Mouse (Mus musculus): ENCODE results near the gene Shld1. TPM values are rescaled to one million over a fixed set of nuclear protein-coding genes. Genes with fewer than 3 reads are reported as not detected.

Gene Shld1
- total RNA-seq, 2 experiments from 2014 or later = 9.7 to 11.0 TPM

DNA sequence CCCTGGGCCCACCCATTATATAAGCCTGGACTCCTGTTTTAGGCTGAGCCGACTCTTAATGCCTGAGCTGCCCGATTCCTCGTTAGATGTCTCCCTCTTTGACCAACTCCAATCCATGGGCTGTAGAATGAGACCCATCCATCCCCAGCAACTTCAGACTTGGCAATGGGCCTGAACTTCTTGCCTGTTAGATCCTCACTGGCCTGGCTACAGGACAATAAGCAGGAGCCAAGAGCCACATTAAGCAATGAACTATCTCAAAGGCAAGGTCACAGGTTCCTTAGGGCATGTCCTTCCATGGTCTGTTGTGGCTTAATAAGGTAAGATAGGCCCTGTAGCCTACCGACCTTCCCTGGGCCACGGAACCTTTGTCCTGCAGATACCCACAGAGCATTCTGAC, 9.8 kb downstream of the Shld1 start:
- Histone ChIP-seq H3K4me3 (no peak overlapping the region), H3K27ac (peak overlapping the region; percentile 71; the same call in 1 of the 2 replicates)
- TF ChIP-seq CTCF (conservative IDR thresholded peaks at IDR 0.05) = no peak
- no peak for DNase-seq (ENCODE audit: low spot score in 2 of 2)

DNA sequence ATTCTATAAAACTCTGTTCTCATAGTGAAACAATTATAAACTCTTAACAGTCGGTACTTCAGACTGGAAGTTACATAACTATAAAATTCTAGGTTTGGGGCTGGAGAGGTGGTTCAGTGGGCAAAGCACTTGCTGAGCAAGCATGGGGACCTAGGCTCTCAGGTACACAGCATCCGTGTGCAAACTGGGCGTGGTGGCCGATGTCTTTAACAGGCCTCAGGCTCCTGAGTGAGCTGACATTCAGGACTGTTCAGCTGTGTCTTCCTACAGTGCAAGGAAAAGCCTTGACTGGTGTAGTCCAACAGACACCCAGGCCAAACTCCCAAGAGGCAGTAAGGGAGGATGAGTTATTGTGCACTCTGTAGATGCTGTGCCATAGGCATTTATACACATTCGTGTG, 10.5 kb downstream of the Shld1 start:
- no peak for TF ChIP-seq CTCF (conservative IDR thresholded peaks at IDR 0.05)
- Histone ChIP-seq H3K4me3 (no peak overlapping the region), H3K27ac (peak overlapping the region; percentile 46; the same call in 1 of the 2 replicates)
- DNase-seq (ENCODE audit: low spot score in 2 of 2) = no peak

DNA sequence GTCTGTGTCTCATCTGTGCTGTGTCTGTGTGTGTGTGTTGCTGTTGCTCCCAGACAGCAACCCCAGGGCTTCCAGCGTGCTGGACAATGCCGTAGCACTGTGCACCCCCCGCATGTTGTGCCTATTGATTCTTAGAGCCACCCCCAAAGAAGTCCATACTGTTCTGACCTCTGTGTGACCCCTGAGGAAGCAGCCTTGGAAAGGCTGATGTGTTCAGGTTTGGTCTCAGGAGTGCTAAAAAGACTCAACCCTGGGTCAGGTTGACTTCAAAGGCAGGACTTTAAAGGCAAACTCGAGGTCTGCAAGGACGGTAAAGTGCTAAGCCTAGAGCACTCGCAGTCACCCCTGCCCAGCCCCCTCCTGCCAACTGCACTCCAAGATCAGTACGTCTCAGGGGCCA, 11.0 kb downstream of the Shld1 start:
- no peak for DNase-seq (ENCODE audit: low spot score in 2 of 2)
- Histone ChIP-seq H3K27ac (peak overlapping the region; percentile 75), H3K4me3 (no peak overlapping the region)
- no peak for TF ChIP-seq CTCF (conservative IDR thresholded peaks at IDR 0.05)

DNA sequence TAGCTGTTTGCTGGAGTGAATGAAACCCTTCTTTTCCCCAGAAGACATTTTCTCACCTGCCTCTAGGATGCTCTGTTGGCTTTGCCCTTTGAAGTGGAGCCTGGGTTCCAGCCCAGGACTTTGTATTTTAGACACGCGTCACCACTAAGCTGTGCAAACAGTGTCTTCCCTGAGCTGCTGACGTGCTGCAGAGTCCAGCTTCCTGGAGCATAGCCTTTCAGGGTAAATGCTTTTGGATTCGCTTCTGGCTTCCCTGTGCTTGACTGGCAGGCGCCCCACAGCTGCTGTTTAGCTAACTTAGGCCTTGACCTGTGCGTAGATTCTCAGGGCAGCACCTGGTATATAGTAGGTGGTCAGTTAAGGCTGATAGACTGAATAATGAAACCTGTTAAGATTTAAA, 11.7 kb downstream of the Shld1 start:
- H3K27ac ChIP-seq = peak overlapping the region; percentile 79
- DNase-seq (ENCODE audit: low spot score in 2 of 2) = no peak
- no peak for TF ChIP-seq CTCF (conservative IDR thresholded peaks at IDR 0.05)
- H3K4me3 ChIP-seq = no peak overlapping the region

DNA sequence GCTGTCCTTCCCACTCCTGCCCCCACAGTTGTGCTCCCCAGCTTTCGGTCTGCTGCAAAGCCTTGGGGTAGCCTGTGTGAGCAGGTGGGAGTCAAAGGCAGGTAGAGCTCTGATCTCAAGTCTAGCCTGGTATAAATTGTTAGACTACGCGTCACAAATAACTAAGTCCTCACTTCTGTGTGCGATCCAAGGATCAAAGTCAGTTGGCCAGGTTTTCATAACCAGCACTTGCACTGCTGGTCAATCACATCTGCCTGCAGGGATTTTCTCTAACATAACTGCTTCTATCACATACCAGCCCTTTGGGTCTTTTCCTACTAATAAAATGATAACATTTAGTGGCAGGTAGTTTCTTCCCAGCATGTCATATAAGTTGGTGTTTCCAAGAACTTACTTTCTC, 14.2 kb downstream of the Shld1 start:
- no peak for DNase-seq (ENCODE audit: low spot score in 2 of 2)
- no peak for TF ChIP-seq CTCF (conservative IDR thresholded peaks at IDR 0.05)
- Histone ChIP-seq H3K4me3 (no peak overlapping the region), H3K27ac (peak overlapping the region; percentile 55)

DNA sequence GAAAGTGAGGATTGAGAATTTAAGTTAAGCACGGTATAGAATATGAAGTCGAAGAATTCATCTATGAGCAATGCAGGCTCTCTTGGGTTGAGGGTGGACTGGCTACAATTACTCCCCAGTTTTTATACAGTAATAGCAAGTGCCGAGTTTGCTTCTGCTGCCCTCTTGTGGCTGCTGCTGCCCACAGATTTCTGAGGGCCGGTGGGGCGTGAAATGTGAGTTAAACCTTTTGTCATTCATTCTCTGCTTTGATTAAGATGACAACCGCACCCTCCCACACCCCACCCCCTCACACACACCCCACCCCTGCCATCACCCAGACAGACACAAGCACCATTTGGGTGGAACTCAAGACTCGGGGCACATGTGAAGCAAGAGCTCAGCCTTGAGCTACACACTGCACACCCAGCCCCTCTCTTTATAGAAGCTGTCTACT, 14.7 kb downstream of the Shld1 start:
- peak; percentile 85 for TF ChIP-seq CTCF (conservative IDR thresholded peaks at IDR 0.05)
- H3K27ac ChIP-seq = peak overlapping the region; percentile 55; the same call in 1 of the 2 replicates
- DNase-seq (ENCODE audit: low spot score in 2 of 2) = peak in 1 of 2 experiments; percentile 78
- no peak overlapping the region for H3K4me3 ChIP-seq

DNA sequence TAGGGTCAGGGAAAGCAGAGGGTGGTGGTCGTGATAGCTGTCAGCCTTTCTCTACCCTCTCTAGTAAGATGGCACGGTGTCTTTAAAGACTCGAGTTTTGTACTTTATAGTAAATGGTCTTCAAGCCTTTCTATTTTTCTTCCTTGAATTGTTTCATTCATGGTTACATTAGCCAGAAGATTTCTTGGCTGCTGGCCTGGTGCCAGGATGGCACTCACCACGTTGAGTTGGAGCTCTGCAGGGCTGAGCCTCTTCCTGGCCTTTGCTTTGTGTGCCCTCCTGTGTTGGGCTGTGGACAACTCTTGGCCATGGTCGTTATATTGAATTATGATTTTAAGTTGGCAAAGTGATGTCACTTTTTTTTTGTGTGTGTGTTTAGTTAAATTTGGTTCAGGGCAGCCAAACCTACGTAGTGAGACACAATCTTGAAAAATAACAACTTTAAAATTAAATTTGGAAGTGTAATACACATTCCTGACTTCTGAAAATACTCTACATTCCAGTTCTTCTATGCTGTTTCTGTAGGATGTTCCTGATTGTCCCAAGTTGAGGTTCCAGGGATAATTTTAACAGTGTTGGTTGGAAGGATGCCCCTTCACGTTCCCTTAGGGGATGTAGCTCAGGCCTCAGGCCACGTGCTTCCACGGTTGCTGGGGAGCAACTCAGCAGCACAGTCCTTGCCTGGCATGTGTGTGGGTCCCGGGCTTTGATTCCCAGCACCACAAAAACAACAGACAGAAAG, 18.7 kb downstream of the Shld1 start:
- no peak for DNase-seq (ENCODE audit: low spot score in 2 of 2)
- Histone ChIP-seq H3K27ac (no peak overlapping the region), H3K4me3 (no peak overlapping the region)
- TF ChIP-seq CTCF (conservative IDR thresholded peaks at IDR 0.05) = no peak

DNA sequence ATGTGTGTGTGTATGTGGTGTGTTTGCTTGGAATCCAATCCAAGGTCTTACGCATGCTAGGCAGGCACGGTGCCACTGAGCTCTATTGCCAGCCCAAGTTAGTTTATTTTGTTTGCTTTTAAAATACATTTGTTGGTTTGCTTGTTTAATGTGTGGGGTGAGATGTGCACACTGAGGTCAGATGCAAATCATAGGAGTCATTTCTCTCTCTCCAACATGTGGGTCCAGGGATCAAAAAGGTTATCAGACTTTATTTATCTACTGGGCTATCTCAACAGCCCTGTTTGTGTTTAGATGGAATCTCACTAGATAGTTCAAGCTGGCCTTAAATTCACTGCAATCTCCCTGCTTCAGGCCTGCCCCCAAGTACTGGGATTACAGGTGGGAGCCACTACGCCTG, 19.6 kb downstream of the Shld1 start:
- no peak for TF ChIP-seq CTCF (conservative IDR thresholded peaks at IDR 0.05)
- no peak for DNase-seq (ENCODE audit: low spot score in 2 of 2)
- Histone ChIP-seq H3K27ac (no peak overlapping the region), H3K4me3 (no peak overlapping the region)

DNA sequence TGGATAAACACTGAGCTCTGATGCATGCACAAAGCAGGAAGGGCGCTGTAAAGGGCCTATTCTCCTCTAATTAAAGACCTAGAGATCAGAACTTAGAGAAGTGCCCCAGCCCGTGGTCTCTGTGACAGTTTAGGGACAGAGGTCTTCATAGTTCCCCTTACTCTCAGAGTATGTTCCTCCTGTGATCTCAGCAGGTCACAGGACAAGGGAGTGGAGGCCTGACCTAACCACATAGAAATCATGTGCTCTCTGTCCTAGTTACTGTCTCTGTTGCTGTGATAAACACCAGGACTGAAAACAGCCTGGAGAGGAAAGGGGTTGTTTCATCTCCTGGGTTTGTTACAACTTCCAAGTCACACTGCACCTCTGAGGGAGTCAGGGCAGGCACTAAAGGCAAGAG, 23.8 kb downstream of the Shld1 start:
- Histone ChIP-seq H3K4me3 (no peak overlapping the region), H3K27ac (no peak overlapping the region)
- no peak for TF ChIP-seq CTCF (conservative IDR thresholded peaks at IDR 0.05)
- no peak for DNase-seq (ENCODE audit: low spot score in 2 of 2)

DNA sequence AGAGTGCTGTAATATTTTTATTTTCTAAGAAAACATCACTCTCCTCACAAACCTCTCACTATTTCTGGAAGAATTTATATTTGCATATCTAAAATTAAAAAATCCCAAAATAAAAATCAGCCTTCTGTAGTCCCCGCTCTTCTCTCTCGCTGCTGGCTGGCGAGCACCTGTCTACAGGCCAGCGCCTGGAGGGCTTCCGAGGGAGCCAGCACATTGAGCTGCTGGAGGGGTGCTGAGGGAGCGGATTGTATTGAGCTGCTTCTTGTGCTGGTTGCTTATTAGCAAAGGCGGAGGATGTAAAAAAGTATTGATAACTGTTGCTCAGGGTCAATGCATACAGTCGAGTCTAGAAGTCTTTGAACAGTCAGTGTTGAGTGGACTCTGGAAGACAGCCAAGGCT, 25.3 kb downstream of the Shld1 start:
- DNase-seq (ENCODE audit: low spot score in 2 of 2) = no peak
- TF ChIP-seq CTCF (conservative IDR thresholded peaks at IDR 0.05) = no peak
- peak overlapping the region; percentile 23; the same call in 1 of the 2 replicates for H3K27ac ChIP-seq

DNA sequence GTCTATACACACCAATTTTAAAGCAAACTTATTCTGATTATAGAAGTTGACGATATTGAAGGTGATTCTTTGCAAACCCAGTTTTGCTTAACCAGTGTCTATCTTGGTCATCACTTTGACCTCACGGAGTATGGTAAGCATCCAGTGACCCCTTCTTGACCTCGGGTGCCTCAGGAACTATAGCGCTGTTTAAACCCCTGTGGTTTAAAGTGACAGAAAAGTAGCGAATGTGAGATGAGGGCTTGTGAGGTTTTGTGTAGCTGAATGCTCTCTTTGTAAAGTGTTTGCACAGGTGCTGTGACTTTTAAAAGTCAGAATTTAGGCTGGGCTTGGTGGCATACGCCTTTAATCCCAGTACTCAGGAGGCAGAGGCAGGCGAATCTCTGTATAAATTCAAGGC, 27.8 kb downstream of the Shld1 start:
- no peak overlapping the region for H3K4me3 ChIP-seq
- no peak for DNase-seq (ENCODE audit: low spot score in 2 of 2)
- no peak for TF ChIP-seq CTCF (conservative IDR thresholded peaks at IDR 0.05)
- peak overlapping the region; percentile 78; the same call in 1 of the 2 replicates for H3K27ac ChIP-seq

More for the DNA sequence above, 25.3 kb downstream of the Shld1 start:
- H3K4me3 ChIP-seq = no peak overlapping the region

DNA sequence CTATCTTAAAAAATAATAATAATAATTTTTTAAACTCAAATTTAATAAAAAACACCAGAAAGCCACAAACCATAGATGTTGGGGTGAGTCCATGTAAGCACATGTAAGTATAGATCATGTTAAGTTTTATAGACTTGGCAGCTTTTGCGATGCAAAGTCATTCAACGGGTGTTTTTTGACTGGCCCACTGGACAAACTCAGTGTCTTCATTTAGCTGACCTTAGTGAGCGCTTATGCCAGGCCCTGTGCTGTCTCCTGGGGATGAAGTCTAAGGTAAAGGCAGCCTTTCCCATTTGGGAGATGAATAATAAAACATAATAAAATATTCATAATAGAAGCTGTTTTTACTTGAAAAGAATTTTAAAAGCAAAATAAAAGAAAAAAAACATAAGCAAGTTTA, 28.2 kb downstream of the Shld1 start:
- Histone ChIP-seq H3K27ac (peak overlapping the region; percentile 78), H3K4me3 (no peak overlapping the region)
- TF ChIP-seq CTCF (conservative IDR thresholded peaks at IDR 0.05) = no peak
- DNase-seq (ENCODE audit: low spot score in 2 of 2) = no peak

DNA sequence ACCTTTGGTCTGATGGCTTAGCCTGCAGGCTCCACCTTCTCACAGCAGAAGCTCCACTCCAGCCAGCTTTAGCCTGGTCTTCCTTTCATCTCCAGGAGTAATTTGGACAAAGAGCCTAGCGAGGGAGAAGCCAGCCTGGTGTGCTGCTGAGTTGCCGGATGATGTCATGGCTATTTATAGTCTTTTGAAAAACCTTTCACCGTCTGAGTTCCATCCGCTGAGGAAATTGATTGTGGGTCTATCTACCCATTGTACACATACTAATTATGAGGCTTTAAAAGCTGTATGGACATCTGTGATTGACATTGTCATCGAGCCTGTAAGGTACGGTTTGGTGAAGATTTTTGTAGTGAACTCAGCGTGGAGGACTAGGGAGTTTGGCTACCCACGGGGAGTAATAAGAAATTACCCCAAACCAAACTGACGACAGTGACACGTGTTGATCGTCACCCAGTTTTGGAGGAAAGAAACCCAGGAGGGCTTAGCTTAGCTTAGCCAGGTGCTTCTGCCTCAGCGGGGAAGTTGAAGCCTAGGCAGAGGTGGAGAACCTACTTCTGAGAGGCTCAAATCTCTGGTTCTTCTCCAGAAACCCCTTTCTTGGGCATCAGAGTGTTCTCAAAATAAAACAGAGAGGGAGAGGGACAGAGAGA, 28.8 kb downstream of the Shld1 start:
- H3K4me3 ChIP-seq = no peak overlapping the region

DNA sequence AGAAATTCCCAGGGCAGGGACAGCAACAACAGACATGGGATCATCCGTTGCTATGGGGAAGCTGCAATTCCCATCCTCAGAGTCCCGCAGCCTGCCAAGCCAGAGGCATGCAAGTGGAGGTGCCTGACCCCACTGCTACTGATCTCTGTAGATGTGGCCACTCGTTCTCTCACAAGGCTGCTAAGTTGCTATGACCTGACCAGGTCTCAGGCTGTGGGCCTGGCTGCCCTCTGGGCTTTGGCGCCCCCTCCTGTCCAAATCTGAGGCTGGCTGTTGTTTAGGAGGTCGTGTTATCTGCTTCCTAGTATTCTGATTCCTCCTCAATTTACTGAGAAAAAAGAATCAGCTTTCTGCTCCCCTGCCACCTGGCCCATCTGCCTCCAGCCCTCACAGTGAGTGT, 29.4 kb downstream of the Shld1 start:
- no peak overlapping the region for H3K4me3 ChIP-seq
- peak; percentile 78 for TF ChIP-seq CTCF (conservative IDR thresholded peaks at IDR 0.05)
- peak overlapping the region; percentile 78 for H3K27ac ChIP-seq
- DNase-seq (ENCODE audit: low spot score in 2 of 2) = peak in 1 of 2 experiments; percentile 52

More for the DNA sequence above, 28.8 kb downstream of the Shld1 start:
- H3K27ac ChIP-seq = peak overlapping the region; percentile 78
- no peak for DNase-seq (ENCODE audit: low spot score in 2 of 2)
- no peak for TF ChIP-seq CTCF (conservative IDR thresholded peaks at IDR 0.05)
